Mouse (Mus musculus) hindbrain, postnatal 0 days (tissue): Measurements from ENCODE around the gene Nxn. TPM values are rescaled to one million over a fixed set of nuclear protein-coding genes. Genes with fewer than 3 reads are reported as not detected.

Experiments
- ATAC-seq: fragments of 200-750 bp; cut with Nextera tagmentation; 2 replicates; pipeline ENCODE4 v1.8.0; 2017; ENCODE audit warnings: mild to moderate bottlenecking, moderate TSS enrichment, moderate library complexity
- DNase-seq: peaks from one replicate; pipeline ENCODE4 v3.0.0-alpha.2; 2015; ENCODE audit warnings: low spot score
- H3K27ac ChIP-seq: fragments of 300-500 bp; sonication (generic); 2 replicates; pipeline ENCODE4 v1.5.1; 2014; ENCODE audit warnings: mild to moderate bottlenecking
- H3K27me3 ChIP-seq: fragments of 300-500 bp; sonication (generic); 2 replicates; pipeline ENCODE4 v1.6.1; 2014; ENCODE audit warnings: low read length, mixed read lengths; ENCODE audit not compliant: insufficient read depth
- H3K36me3 ChIP-seq: fragments of 300-500 bp; sonication (generic); 2 replicates; pipeline ENCODE4 v1.6.1; 2014; ENCODE audit warnings: low read length, mixed read lengths; ENCODE audit not compliant: insufficient read depth
- H3K4me1 ChIP-seq: fragments of 300-500 bp; sonication (generic); 2 replicates; pipeline ENCODE4 v1.6.1; 2014; ENCODE audit warnings: antibody characterized with exemption, low read length, mixed read lengths; ENCODE audit not compliant: insufficient read depth
- H3K4me2 ChIP-seq: fragments of 300-500 bp; sonication (generic); 2 replicates; pipeline ENCODE4 v1.6.1; 2014; ENCODE audit warnings: low read depth, mild to moderate bottlenecking, low read length, moderate library complexity, mixed read lengths
- H3K4me3 ChIP-seq: fragments of 300-500 bp; sonication (generic); 2 replicates; pipeline ENCODE4 v1.5.1; 2014; ENCODE audit warnings: low read length
- H3K9ac ChIP-seq: fragments of 300-500 bp; sonication (generic); replicated peaks from 2 replicates; pipeline ENCODE4 v1.6.1; 2014; ENCODE audit warnings: mild to moderate bottlenecking, low read length, moderate library complexity, mixed read lengths
- H3K9me3 ChIP-seq: fragments of 300-500 bp; sonication (generic); 2 replicates; pipeline ENCODE4 v1.6.1; 2016; ENCODE audit warnings: low read length, mixed read lengths
- CTCF ChIP-seq: IDR thresholded peaks from 2 replicates; pipeline ENCODE4 v1.5.1; 2016; ENCODE audit warnings: antibody characterized with exemption, control low read depth, low read depth
- WGBS: fragments of 180-500 bp; shearing (Covaris S2); extraction: QIAGEN DNeasy Blood & Tissue Kit; methylation state at CpG from one replicate; pipeline ENCODE4 v1.1.7; 2014; 5-methylcytosine and 5-hydroxymethylcytosine counted together
- polyA plus RNA-seq: library from polyadenylated mRNA; unstranded; fragments of >200 nt; fragmentation: Nextera tagmentation; extraction: Ambion mirVana; gene quantifications from 2 replicates; pipeline ENCODE4 v1.2.1, GENCODE M21; 2015
- total RNA-seq: library from RNA; depleted of rRNA; stranded (reverse); fragments of >200 nt; gene quantifications from 2 replicates; pipeline ENCODE4 v1.2.3, GENCODE M21; 2014

The Nxn gene
- total and polyA plus RNA-seq, 2 experiments from 2014 or later = 21.2 to 36.6 TPM

DNA sequence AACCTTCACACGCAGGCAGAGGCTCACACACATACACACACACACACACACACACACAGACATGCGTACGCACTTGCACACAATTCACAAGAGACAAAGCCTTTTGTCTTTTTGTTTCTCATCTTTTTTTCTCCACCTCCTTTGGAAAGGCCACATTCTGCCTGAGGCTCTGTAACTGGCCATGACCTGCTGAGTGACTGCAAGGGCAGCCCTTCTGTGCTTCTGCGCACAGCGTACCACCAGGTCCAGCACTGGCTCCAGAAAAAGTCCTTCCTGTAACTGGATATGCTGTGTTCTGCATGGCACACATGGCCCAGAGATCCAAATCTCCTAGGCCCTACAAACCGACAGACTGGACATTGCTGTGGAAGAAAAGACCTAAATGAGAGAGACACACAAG, 38.7 kb downstream of the Nxn start:
- Histone ChIP-seq H3K4me1 (peaks cover 24% of the 10 kb centered on the region), H3K4me3 (no peak overlapping the region), H3K9me3 (no peaks in the 10 kb centered on the region), H3K4me2 (no peak overlapping the region), H3K36me3 (no peaks in the 10 kb centered on the region), H3K27me3 (no peaks in the 10 kb centered on the region), H3K9ac (no peak overlapping the region), H3K27ac (no peak overlapping the region)
- DNase-seq = no peak
- WGBS = 65% methylated on average over 6 of the region's 6 CpGs
- no peak for TF ChIP-seq CTCF
- ATAC-seq = no peak

DNA sequence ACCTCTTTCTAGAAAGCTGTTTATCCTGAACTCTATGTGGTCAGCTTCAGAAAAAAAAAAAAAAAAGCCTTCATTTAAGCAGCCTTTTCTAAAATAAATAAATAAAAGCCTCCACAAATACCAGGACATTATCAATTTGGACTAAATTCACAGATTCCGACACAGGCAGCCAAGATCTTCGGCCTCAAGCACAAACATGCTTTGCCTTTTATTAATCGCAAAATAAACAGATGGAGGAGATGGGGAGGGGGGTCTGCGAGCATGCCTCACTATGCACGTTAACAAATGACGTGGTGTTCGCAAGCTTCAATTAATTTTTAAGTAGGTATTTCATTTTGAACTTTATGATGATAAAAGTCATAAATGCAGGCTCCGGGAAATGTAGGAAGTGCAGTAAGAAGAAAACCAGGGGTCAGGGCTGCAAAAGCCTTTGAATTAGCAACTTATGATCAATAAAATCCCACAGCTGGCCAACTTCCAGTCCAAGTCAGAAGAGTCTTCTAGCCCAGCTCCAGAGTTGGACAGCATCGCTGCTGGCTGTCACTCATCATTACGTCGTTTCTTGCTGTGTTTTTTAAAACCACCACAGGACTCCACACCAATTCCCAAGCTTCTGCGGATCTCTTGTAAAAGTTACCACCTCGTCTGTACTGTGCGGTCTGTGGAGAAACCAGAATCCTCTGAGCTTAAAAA, 40.2 kb downstream of the Nxn start:
- Histone ChIP-seq H3K4me1 (peaks cover 24% of the 10 kb centered on the region), H3K9me3 (no peaks in the 10 kb centered on the region)
- WGBS = 29% methylated on average over 14 of the region's 14 CpGs

DNA sequence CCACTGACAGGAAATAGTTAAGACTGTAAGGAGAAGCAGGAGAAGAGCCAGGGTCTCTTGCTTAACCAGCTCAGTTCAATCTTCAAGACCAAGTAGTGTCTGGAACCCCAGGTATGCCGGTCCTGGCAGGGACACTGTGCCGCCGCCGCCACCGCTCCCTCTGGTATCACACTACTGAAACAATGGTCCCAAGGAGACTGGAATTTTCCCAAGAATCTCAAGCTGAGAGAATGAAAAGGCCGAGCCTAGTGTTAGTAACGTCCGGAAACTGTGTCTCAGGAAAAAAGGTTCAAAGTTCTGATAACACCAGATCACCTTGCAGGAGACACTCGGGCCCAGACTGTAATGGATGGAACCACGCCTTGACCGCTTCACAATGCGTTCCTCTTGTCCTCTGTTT, 41.5 kb downstream of the Nxn start:
- ATAC-seq = no peak
- no peak overlapping the region for H3K4me2 ChIP-seq
- H3K4me1 ChIP-seq = peaks cover 15% of the 10 kb centered on the region; the same call in 1 of the 2 replicates
- no peaks in the 10 kb centered on the region for H3K9me3 ChIP-seq
- H3K4me3 ChIP-seq = no peak overlapping the region
- 50% methylated on average over 12 of the region's 12 CpGs for WGBS
- no peak overlapping the region for H3K27ac ChIP-seq
- H3K27me3 ChIP-seq = no peaks in the 10 kb centered on the region
- DNase-seq = no peak
- no peak overlapping the region for H3K9ac ChIP-seq
- no peak for TF ChIP-seq CTCF
- H3K36me3 ChIP-seq = no peaks in the 10 kb centered on the region

More for the DNA sequence above, 40.2 kb downstream of the Nxn start:
- H3K27ac ChIP-seq = 0 out of 2 replicates have a peak overlapping the region, but pooled peaks have one; percentile 20
- no peak for ATAC-seq
- no peak overlapping the region for H3K4me3 ChIP-seq
- no peaks in the 10 kb centered on the region for H3K36me3 ChIP-seq
- no peak for DNase-seq
- H3K4me2 ChIP-seq = no peak overlapping the region
- H3K9ac ChIP-seq = no peak overlapping the region
- no peak for TF ChIP-seq CTCF
- H3K27me3 ChIP-seq = no peaks in the 10 kb centered on the region

DNA sequence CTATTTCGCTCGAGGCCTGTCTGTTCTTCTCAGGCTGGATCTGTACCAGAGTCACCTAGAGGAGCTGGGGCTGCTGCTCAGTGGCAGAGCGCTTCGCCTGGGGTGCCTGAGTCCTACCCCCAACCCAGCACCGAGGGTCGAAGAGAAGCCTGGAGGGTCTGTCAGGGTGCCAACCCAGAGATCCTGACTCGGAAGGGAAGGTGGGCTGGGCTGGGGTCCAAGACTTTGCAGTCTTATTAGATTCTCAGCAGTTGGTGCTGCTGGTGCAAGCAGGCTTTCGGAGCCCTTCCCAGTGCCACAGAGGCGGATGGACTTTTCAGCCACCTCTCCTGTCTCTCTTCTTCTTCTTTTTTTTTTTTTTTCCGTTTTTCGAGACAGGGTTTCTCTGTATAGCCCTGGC, 42.8 kb downstream of the Nxn start:
- peaks cover 15% of the 10 kb centered on the region; the same call in 1 of the 2 replicates for H3K4me1 ChIP-seq
- H3K27ac ChIP-seq = no peak overlapping the region
- ATAC-seq (no peak), DNase-seq (no peak)
- no peaks in the 10 kb centered on the region for H3K36me3 ChIP-seq
- H3K9ac ChIP-seq = no peak overlapping the region
- 52% methylated on average over 11 of the region's 11 CpGs for WGBS
- no peaks in the 10 kb centered on the region for H3K27me3 ChIP-seq
- no peaks in the 10 kb centered on the region for H3K9me3 ChIP-seq
- H3K4me2 ChIP-seq = no peak overlapping the region
- no peak for TF ChIP-seq CTCF
- H3K4me3 ChIP-seq = no peak overlapping the region

DNA sequence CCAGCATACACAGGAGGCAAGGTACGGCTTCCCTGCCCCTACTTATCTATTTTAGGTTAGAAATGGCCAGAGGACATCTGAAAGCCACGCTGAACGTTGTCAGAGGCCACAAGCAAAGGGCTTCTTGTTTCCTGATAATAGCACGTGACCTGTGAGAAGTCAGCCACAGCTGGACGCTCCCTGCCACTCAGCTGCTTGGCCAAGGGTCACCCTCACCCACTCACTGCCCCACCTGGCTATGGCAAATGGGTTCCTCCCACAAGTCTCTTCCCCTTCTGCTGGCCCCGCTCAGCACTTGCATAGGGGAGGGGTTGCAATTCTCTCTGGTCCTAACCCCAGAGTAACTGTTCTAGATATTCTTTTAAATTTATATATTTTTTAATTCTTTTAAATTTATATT, 43.5 kb downstream of the Nxn start:
- Histone ChIP-seq H3K27me3 (no peaks in the 10 kb centered on the region), H3K27ac (no peak overlapping the region), H3K4me3 (no peak overlapping the region), H3K4me1 (peaks cover 15% of the 10 kb centered on the region; the same call in 1 of the 2 replicates), H3K9me3 (no peaks in the 10 kb centered on the region), H3K4me2 (no peak overlapping the region), H3K9ac (no peak overlapping the region), H3K36me3 (no peaks in the 10 kb centered on the region)
- DNase-seq = no peak
- no peak for ATAC-seq
- no peak for TF ChIP-seq CTCF
- 69% methylated on average over 6 of the region's 6 CpGs for WGBS

DNA sequence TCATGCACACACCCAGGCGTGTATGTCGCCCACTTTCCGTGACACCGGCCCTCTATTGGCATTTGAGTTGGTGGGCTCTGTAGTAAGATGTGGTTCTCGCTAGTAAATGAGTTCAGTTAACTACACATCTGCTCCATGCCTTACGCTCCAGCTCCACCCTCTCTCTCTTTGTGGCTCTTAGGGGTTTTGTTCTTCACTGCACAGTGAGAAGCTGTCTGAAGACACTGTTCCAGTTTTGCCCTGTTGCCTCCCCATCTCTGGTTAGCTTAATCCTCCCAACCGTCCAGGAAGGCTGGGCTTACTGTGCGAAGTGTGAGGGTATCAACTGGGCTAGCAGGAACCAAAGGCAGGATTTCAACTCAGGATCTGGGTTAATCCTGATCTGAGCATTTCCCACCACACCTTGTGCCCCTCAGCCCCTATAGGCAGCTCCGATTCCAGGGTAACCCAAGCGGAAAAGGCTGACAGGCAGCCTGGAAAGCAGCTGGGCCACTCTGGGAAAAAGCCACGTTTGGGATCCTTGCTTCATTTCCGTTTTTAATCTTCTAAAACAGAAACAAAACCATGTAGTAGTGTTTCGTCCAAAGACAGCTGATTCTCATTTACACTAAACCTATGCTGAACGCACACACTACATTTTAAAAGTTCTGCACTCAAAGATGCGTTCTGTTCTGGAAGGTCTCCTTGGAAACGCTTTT, 45.9 kb downstream of the Nxn start:
- Histone ChIP-seq H3K27me3 (no peaks in the 10 kb centered on the region), H3K9ac (no peak overlapping the region), H3K4me3 (no peak overlapping the region), H3K27ac (0 out of 2 replicates have a peak overlapping the region, but pooled peaks have one; percentile 15), H3K4me2 (no peak overlapping the region), H3K9me3 (no peaks in the 10 kb centered on the region), H3K4me1 (0 out of 2 replicates have a peak, but pooled peaks cover 4% of the 10 kb centered on the region), H3K36me3 (no peaks in the 10 kb centered on the region)
- no peak for TF ChIP-seq CTCF
- no peak for ATAC-seq
- no peak for DNase-seq
- 51% methylated on average over 16 of the region's 16 CpGs for WGBS

DNA sequence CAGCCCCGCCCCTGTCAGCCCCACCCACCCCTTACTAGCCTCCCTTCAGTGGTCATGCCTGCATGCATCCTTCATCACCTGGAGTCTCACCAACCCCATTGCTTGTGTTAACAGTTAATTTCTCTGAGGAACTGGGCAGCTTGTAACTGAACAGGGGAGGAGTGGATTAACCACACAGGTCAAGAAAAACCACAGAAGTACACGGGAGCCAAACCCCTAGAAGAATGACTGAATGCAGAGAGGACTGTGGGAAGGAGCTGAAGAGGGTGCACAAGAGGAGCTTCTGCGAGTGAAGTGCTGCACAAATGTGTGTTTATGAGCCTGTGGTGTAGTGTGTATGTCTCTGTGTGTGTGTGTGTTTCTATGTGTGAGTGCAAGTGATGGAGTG, 47.3 kb downstream of the Nxn start:
- Histone ChIP-seq H3K36me3 (no peaks in the 10 kb centered on the region), H3K27ac (no peak overlapping the region), H3K9me3 (no peaks in the 10 kb centered on the region), H3K4me1 (no peaks in the 10 kb centered on the region), H3K9ac (0 out of 2 replicates have a peak overlapping the region, but pooled peaks have one; percentile 13), H3K27me3 (no peaks in the 10 kb centered on the region), H3K4me3 (no peak overlapping the region), H3K4me2 (no peak overlapping the region)
- TF ChIP-seq CTCF = no peak
- no peak for DNase-seq
- no peak for ATAC-seq
- WGBS = 20% methylated on average over 3 of the region's 3 CpGs
